Mouse (Mus musculus) liver, embryonic 11.5 days (tissue): ENCODE results near the gene Pip5k1c. TPM values are rescaled to one million over a fixed set of nuclear protein-coding genes. Genes with fewer than 3 reads are reported as not detected.

Experiments
- ATAC-seq: fragments of 200-750 bp; cut with Nextera tagmentation; replicated peaks from 2 replicates; pipeline ENCODE4 v1.8.0; 2017; ENCODE audit warnings: moderate number of reproducible peaks, mild to moderate bottlenecking, moderate TSS enrichment, moderate library complexity; ENCODE audit not compliant: low FRiP score
- DNase-seq: peaks from one replicate; pipeline ENCODE4 v3.0.0-alpha.2; 2017; ENCODE audit warnings: low spot score
- H3K27ac ChIP-seq: fragments of 300-500 bp; sonication (generic); 2 replicates; pipeline ENCODE4 v1.5.1; 2014; ENCODE audit warnings: mild to moderate bottlenecking, low read depth, low read length, control low read depth
- H3K27me3 ChIP-seq: fragments of 300-500 bp; sonication (generic); replicated peaks from 2 replicates; pipeline ENCODE4 v1.6.1; 2014; ENCODE audit warnings: low read length, mixed read lengths; ENCODE audit not compliant: control insufficient read depth, insufficient read depth
- H3K36me3 ChIP-seq: fragments of 300-500 bp; sonication (generic); 2 replicates; pipeline ENCODE4 v1.6.1; 2014; ENCODE audit warnings: mild to moderate bottlenecking, low read length, moderate library complexity, mixed read lengths; ENCODE audit not compliant: control insufficient read depth, insufficient read depth
- H3K4me1 ChIP-seq: fragments of 300-500 bp; sonication (generic); replicated peaks from 2 replicates; pipeline ENCODE4 v1.6.1; 2014; ENCODE audit warnings: low read length, mixed read lengths; ENCODE audit not compliant: control insufficient read depth, insufficient read depth
- H3K4me2 ChIP-seq: fragments of 300-500 bp; sonication (generic); 2 replicates; pipeline ENCODE4 v1.6.1; 2014; ENCODE audit warnings: mild to moderate bottlenecking, control low read depth, moderate library complexity
- H3K4me3 ChIP-seq: fragments of 300-500 bp; sonication (generic); 2 replicates; pipeline ENCODE4 v1.5.1; 2014; ENCODE audit warnings: low read depth, low read length, control low read depth
- H3K9ac ChIP-seq: fragments of 300-500 bp; sonication (generic); 2 replicates; pipeline ENCODE4 v1.6.1; 2014; ENCODE audit warnings: low read depth, low read length, control low read depth
- H3K9me3 ChIP-seq: fragments of 300-500 bp; sonication (generic); 2 replicates; pipeline ENCODE4 v1.6.1; 2016; ENCODE audit warnings: low read length, inconsistent platforms, mixed read lengths; ENCODE audit not compliant: control insufficient read depth
- WGBS: fragments of 180-500 bp; shearing (Covaris S2); extraction: QIAGEN DNeasy Blood & Tissue Kit; methylation state at CpG from one replicate; pipeline ENCODE4 v1.1.7; 2014; 5-methylcytosine and 5-hydroxymethylcytosine counted together
- polyA plus RNA-seq: library from polyadenylated mRNA; unstranded; fragments of >200 nt; fragmentation: Nextera tagmentation; extraction: Ambion mirVana; gene quantifications from 2 replicates; pipeline ENCODE4 v1.2.1, GENCODE M21; 2014

The Pip5k1c gene
- polyA plus RNA-seq, 1 experiment from 2014 or later = 40.0 TPM

DNA sequence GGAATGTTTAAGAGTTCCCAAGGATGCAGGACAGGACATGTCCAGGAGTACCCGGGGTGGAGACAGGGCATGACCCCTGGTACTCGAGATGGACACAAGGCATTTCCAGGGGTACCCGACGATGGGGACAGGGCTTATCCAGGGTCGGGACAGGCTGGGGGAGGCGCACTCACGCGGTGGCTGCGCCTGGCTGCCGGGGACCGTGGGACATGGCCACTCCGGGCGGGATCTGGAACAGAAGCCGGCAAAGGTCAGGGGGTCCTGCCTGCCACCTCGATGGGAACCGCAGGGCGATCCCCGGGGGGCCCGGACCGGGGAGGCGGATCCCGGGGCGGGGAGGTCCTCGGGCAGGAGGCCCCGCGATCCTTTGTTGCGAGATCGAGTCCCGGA lies 57.2 kb downstream of the Pip5k1c start:
- Histone ChIP-seq H3K36me3 (peaks cover 4% of the 10 kb centered on the region; the same call in 1 of the 2 replicates), H3K9ac (peak overlapping the region; percentile 84), H3K27me3 (0 out of 2 replicates have a peak, but pooled peaks cover 2% of the 10 kb centered on the region), H3K27ac (peak overlapping the region; percentile 87), H3K4me1 (peaks cover 63% of the 10 kb centered on the region), H3K4me2 (peak overlapping the region; percentile 96), H3K4me3 (peak overlapping the region; percentile 86), H3K9me3 (no peaks in the 10 kb centered on the region)
- DNase-seq = no peak
- ATAC-seq = no peak; the same call in 1 of the 2 replicates
- under 1% methylated on average over 29 of the region's 29 CpGs for WGBS

DNA sequence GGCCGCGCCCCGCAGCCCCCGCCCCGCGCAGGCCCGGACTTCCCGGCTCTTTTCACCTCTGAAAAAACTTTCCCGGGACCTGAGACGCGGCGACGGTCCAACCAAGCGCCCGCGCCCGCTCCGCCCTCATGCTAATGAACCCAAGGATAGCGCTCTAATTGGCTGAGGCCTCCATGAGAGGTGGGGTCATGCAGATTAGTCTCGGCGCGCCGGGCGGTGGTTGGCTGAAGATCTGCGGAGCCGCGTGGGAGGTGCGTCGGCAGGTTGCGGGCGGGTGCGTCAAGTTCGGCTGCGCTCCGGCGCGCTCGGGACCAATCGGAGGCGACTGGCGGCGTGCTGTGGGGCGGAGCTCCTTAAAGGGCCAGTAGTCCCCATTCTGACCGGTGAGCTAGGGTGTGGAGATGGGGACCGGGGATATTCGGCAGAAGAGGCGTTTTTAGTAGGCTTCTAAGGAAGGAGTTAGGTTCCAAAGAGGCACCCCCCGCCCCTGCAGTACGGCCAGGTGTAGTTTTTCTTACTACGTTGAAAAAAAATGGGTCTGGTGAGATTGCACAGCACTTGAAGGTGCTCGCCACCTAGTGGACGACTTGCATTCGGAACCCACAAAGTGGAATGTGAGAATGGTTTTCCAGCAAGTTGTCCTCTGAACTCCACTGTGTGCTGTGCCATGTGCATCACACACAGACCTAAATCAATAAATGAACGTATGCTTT lies 57.7 kb downstream of the Pip5k1c start, which contains the start of gene Hmg20b:
Gene Hmg20b (minus strand): TSS at position 130 of the 713 bp plus-strand sequence.
- peak; percentile 88 for ATAC-seq
- 1% methylated on average over 54 of the region's 54 CpGs for WGBS
- peaks cover 67% of the 10 kb centered on the region for H3K4me1 ChIP-seq

DNA sequence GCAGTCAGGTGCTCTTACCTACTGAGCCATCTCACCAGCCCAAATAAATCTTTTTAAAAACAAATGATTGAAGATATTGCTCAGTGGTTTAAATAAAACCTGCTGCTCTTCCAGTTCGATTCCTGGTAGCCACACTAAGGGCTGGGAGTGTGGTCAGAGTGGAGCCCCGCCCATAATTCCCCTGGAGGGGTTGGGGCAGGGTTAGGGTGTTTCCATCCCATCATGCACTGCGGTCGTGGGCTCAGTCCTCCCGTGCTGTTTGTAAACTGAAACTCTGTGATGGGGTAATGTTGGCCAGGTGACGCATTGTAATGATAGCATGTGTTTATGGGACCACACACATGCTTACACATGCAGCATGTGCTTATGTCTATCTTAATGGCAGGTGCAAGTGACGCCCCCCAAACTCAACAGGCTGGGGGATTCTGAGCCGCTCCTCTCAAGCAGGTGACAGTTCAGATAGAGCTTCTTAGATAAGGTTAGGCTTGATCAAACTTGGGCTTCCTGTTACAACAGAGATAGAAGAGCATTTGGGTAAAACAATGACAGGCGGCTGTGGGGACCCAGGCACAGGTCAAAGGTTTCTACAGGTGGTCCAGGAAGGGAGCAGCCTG lies 59.0 kb downstream of the Pip5k1c start:
- ATAC-seq (peak; percentile 32), DNase-seq (no peak)
- peak overlapping the region; percentile 53 for H3K9ac ChIP-seq
- peak overlapping the region; percentile 26 for H3K4me3 ChIP-seq
- H3K27me3 ChIP-seq = no peaks in the 10 kb centered on the region
- no peaks in the 10 kb centered on the region for H3K9me3 ChIP-seq
- H3K4me2 ChIP-seq = peak overlapping the region; percentile 62
- H3K27ac ChIP-seq = peak overlapping the region; percentile 69
- peaks cover 70% of the 10 kb centered on the region for H3K4me1 ChIP-seq
- 10% methylated on average over 9 of the region's 9 CpGs for WGBS
- peaks cover 4% of the 10 kb centered on the region; the same call in 1 of the 2 replicates for H3K36me3 ChIP-seq

More for the DNA sequence above, 57.7 kb downstream of the Pip5k1c start, which contains the start of gene Hmg20b:
- DNase-seq = peak; percentile 98
- peak within 1 kb of the TSS; percentile 86 for H3K4me3 ChIP-seq
- peak within 1 kb of the TSS; percentile 96 for H3K4me2 ChIP-seq
- peaks cover 4% of the 10 kb centered on the region; the same call in 1 of the 2 replicates for H3K36me3 ChIP-seq
- H3K9me3 ChIP-seq = no peaks in the 10 kb centered on the region
- 0 out of 2 replicates have a peak, but pooled peaks cover 2% of the 10 kb centered on the region for H3K27me3 ChIP-seq
- H3K27ac ChIP-seq = peak within 1 kb of the TSS; percentile 87
- H3K9ac ChIP-seq = peak within 1 kb of the TSS; percentile 84

DNA sequence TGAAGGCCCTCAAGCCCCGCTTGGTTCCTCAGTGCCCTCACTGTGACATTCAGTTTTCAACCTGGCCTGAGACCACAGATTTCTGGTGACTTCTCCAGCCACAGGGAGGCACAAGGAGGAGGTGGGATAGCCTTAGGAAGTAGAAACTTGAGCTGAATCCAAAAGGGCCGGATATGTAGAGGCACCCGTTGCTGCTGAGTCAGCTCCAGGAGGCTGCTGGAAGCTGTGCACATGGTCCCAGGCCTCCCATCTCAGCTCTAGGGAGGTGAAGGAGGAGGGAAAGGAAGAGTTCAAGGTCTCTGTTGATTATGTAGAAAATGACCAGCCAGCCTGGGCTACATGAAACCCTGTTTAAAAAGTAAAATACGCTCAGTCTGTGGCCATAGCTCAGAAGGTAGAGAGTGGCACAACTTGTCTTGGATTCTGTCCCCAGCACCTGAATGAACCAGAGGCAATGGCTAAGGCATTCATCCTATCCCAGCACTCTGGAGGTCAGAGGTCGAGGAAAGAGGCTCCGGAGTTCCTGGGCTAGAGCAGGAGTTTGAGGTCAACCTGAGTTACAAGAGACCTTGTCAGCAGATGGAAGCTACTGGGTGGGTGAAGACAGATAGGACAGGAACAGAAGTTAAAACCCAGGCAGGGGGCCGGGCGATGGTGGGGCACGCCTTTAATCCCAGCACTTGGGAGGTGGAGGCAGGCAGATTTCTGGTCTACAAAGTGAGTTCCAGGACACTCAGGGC lies 62.1 kb downstream of the Pip5k1c start:
- H3K4me1 ChIP-seq = peaks cover 69% of the 10 kb centered on the region
- H3K9me3 ChIP-seq = no peaks in the 10 kb centered on the region
- H3K9ac ChIP-seq = peak overlapping the region; percentile 1; the same call in 1 of the 2 replicates
- ATAC-seq (no peak), DNase-seq (no peak)
- no peak overlapping the region for H3K4me3 ChIP-seq
- H3K27ac ChIP-seq = no peak overlapping the region
- H3K36me3 ChIP-seq = 0 out of 2 replicates have a peak, but pooled peaks cover 1% of the 10 kb centered on the region
- 62% methylated on average over 9 of the region's 9 CpGs for WGBS
- H3K4me2 ChIP-seq = no peak overlapping the region
- no peaks in the 10 kb centered on the region for H3K27me3 ChIP-seq

DNA sequence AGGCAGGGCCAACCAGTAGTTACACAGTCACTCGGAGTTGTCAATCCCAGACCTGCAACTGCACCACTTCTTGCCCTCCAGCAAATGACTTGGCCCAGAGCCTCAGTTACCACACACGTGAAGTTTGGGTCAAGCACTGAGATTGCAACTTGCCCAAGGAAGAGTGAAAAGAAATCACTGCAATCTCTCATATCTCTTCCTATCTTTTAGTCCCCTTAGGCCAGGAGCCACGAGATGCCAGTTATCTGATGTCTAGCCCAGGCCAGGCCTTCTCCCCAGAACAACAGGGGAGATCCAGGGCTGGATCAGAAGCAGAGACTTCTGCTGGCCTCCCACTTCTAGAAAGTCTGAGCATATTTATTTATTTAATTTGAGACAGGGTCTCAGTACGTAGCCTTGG lies 62.8 kb downstream of the Pip5k1c start:
- no peak overlapping the region for H3K9ac ChIP-seq
- 69% methylated on average over 4 of the region's 4 CpGs for WGBS
- DNase-seq (no peak), ATAC-seq (no peak)
- H3K27me3 ChIP-seq = no peaks in the 10 kb centered on the region
- no peaks in the 10 kb centered on the region for H3K9me3 ChIP-seq
- H3K36me3 ChIP-seq = 0 out of 2 replicates have a peak, but pooled peaks cover 4% of the 10 kb centered on the region
- no peak overlapping the region for H3K4me2 ChIP-seq
- H3K4me1 ChIP-seq = peaks cover 75% of the 10 kb centered on the region
- H3K4me3 ChIP-seq = no peak overlapping the region
- H3K27ac ChIP-seq = peak overlapping the region; percentile 16; the same call in 1 of the 2 replicates

DNA sequence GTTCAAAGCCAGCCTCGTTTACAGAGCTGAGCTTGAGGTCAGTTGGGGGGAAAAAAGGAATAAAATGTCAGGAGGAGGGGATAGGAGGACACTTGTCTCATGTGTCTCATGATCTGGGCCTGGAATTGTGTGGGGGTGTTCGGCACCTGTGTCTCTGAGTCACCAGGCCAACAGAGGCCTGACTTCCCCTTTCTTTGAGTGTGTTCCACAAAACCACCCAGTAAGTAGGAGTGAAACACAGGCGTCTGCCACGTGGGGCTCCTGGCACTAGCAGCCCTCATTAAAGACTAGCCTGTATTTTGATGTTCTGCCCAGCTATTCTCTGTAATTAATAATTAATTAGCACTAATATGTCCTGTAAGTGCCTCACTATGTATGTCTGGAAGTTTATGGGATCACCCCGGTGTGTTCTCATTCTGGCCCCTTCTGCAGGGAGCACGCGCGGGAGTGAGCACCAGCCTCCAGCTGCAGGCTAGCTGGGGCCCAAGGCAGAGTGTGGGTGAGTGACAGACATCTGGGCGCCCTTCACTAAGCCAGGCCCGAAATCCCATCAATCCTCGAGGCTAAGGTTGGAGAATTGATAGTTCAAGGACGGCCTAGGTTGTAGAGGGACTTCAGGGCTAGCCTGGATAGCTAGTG lies 63.7 kb downstream of the Pip5k1c start:
- Histone ChIP-seq H3K27ac (peak overlapping the region; percentile 66; the same call in 1 of the 2 replicates), H3K9me3 (no peaks in the 10 kb centered on the region), H3K9ac (peak overlapping the region; percentile 54), H3K27me3 (no peaks in the 10 kb centered on the region), H3K36me3 (peaks cover 10% of the 10 kb centered on the region; the same call in 1 of the 2 replicates), H3K4me1 (peaks cover 76% of the 10 kb centered on the region), H3K4me2 (peak overlapping the region; percentile 99), H3K4me3 (peak overlapping the region; percentile 94)
- ATAC-seq = no peak
- no peak for DNase-seq
- WGBS = 36% methylated on average over 12 of the region's 12 CpGs

DNA sequence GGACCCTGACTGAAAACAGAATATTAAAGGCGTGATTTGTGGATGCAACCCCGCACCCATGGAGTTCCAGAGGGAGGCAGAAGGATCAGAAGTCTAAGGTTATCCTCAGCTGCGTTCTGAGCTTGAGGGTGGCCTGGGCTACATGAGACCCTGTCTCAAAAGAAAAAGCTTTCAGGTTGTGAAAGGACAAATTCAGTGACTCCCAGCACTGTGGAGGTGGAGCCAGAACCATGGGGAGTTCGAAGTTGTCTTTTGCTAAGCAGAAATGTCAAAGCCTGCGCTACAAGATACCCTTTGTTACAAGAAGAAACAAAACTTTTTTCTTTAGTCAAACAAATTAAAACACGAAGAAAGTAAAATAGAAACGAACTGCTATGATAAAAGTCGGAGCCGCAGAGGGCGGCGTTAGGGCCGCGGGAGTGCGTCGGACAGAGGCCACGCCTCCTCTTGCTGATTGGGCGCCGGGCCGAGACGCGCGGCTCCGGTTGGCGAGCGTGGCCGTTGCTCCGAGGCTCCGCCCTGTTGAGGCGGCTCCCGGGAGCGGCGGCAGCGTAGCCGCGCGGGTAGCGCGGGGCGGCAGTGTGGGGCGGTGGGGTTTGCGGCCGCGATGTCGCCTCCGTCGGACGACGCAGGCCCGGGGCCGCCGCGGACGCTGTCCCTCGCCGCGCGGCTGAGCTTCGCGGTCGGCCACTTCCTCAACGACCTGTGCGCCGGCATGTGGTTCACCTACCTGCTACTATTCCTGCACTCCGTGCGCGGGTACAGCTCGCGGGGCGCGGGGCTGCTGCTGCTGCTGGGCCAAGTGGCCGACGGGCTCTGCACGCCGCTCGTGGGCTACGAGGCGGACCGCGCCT lies 64.5 kb downstream of the Pip5k1c start, which contains the start of gene Mfsd12:
Gene Mfsd12 (plus strand): TSS at position 501 of the 854 bp plus-strand sequence.
- Histone ChIP-seq H3K4me1 (peaks cover 76% of the 10 kb centered on the region), H3K27ac (peak within 1 kb of the TSS; percentile 83), H3K4me3 (peak within 1 kb of the TSS; percentile 94), H3K27me3 (no peaks in the 10 kb centered on the region), H3K9ac (peak within 1 kb of the TSS; percentile 90), H3K4me2 (peak within 1 kb of the TSS; percentile 99), H3K36me3 (peaks cover 10% of the 10 kb centered on the region; the same call in 1 of the 2 replicates), H3K9me3 (no peaks in the 10 kb centered on the region)
- ATAC-seq (peak; percentile 85), DNase-seq (peak; percentile 85)
- 2% methylated on average over 76 of the region's 79 CpGs for WGBS
